Comparison of ENCODE assay signal across 9 mouse cellular contexts in the genomic region with DNA sequence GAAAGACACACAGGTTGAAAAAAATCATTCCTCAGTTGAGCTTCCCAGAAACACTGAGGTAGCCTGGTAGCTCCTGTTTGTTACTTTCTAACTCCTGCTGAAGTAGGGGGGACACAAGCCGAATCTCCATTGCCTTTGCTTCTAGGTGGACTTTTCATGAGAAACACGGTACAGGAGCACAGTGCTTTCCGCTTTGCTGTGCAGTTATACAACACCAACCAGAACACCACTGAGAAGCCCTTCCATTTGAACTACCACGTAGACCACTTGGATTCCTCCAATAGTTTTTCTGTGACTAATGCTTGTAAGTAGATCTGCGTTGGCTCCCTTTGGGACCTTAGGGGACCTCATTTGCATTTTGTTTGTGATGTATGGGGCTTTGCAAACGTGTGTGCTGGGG. TPM values are rescaled to one million over a fixed set of nuclear protein-coding genes. Genes with fewer than 3 reads are reported as not detected.
DNase-seq lines count a peak whose midpoint lies in the region; ATAC-seq lines count a peak whose summit lies in the region.
"Had no signal": no experiment of that assay in that cellular context is flagged by ENCODE, and none has a peak within 500 bp of the region (broad histone marks: within the 10 kb centered on the region; RNA-seq: fewer than 3 reads in every experiment).

No protein-coding gene starts in this region.

- peak overlapping the region; percentile 63 for H3K4me2 ChIP-seq in kidney, embryonic 14.5 days (replicated peaks; ENCODE audit: low read depth, low read length)
- peak overlapping the region; percentile 68 for H3K4me2 ChIP-seq in hindbrain, embryonic 16.5 days (ENCODE audit: low read length)
- peak overlapping the region; percentile 58 for H3K4me2 ChIP-seq in midbrain, embryonic 16.5 days (ENCODE audit: low read length)

- no peak for DNase-seq in kidney, adult 18-20 months
- peak; percentile 5 for DNase-seq in embryo, embryonic 10.5 days (ENCODE audit: low spot score)
- DNase-seq in left cerebral cortex, postnatal 25 days (ENCODE audit: low spot score in 2 of 2): no peak
- no peak for DNase-seq in thymus, postnatal 14 days
- no peak for DNase-seq in right cerebral cortex, postnatal 4 days

- H3K4me1 ChIP-seq in kidney, embryonic 14.5 days (ENCODE audit: control insufficient read depth, insufficient read depth, low read length): no peaks in the 10 kb centered on the region
- H3K4me1 ChIP-seq in hindbrain, embryonic 16.5 days (ENCODE audit: control insufficient read depth, insufficient read depth, low read depth, low read length): no peaks in the 10 kb centered on the region
- H3K4me1 ChIP-seq in midbrain, embryonic 16.5 days (ENCODE audit: control insufficient read depth, insufficient read depth, low read length): 0 out of 2 replicates have a peak, but pooled peaks cover 2% of the 10 kb centered on the region

- H3K27me3 ChIP-seq in kidney, embryonic 14.5 days (ENCODE audit: control insufficient read depth, insufficient read depth, low read length): no peaks in the 10 kb centered on the region
- H3K27me3 ChIP-seq in hindbrain, embryonic 16.5 days (replicated peaks; ENCODE audit: control insufficient read depth, insufficient read depth, low read length): no peaks in the 10 kb centered on the region
- no peaks in the 10 kb centered on the region for H3K27me3 ChIP-seq in midbrain, embryonic 16.5 days (ENCODE audit: control insufficient read depth, insufficient read depth, low read depth, low read length)

- 29% methylated on average over 6 of the region's 6 CpGs for WGBS in kidney, embryonic 14.5 days
- 16% methylated on average over 6 of the region's 6 CpGs for WGBS in hindbrain, embryonic 16.5 days
- WGBS in midbrain, embryonic 16.5 days: 15% methylated on average over 6 of the region's 6 CpGs

- no peak overlapping the region for H3K27ac ChIP-seq in kidney, embryonic 14.5 days (ENCODE audit: low read depth, low read length)
- no peak overlapping the region for H3K27ac ChIP-seq in hindbrain, embryonic 16.5 days (ENCODE audit: low read depth, low read length)
- no peak overlapping the region for H3K27ac ChIP-seq in midbrain, embryonic 16.5 days (ENCODE audit: low read length)

- no peaks in the 10 kb centered on the region for H3K9me3 ChIP-seq in kidney, embryonic 14.5 days (ENCODE audit: control insufficient read depth, low read length)
- no peaks in the 10 kb centered on the region for H3K9me3 ChIP-seq in hindbrain, embryonic 16.5 days (ENCODE audit: control insufficient read depth, low read length)
- no peaks in the 10 kb centered on the region for H3K9me3 ChIP-seq in midbrain, embryonic 16.5 days (replicated peaks; ENCODE audit: control insufficient read depth, low read length, poor library complexity, severe bottlenecking)

- no peaks in the 10 kb centered on the region for H3K36me3 ChIP-seq in kidney, embryonic 14.5 days (ENCODE audit: control insufficient read depth, insufficient read depth, low read length)
- no peaks in the 10 kb centered on the region for H3K36me3 ChIP-seq in hindbrain, embryonic 16.5 days (ENCODE audit: control insufficient read depth, insufficient read depth, low read length)
- H3K36me3 ChIP-seq in midbrain, embryonic 16.5 days (ENCODE audit: control insufficient read depth, insufficient read depth, low read length): no peaks in the 10 kb centered on the region

- intact Hi-C loops in left cerebral cortex, postnatal 25 days (cut with DNase I): loop anchor here (5.0 to 10.0 kb wide), 2 partner anchors 240 to 608 kb away; no protein-coding TSS in a partner anchor

- H3K4me3 ChIP-seq in kidney, embryonic 14.5 days (ENCODE audit: low read length): peak overlapping the region; percentile 46
- H3K4me3 ChIP-seq in hindbrain, embryonic 16.5 days (ENCODE audit: low read length): peak overlapping the region; percentile 50
- H3K4me3 ChIP-seq in midbrain, embryonic 16.5 days (ENCODE audit: low read depth, low read length): peak overlapping the region; percentile 51

- no peak overlapping the region; the same call in 1 of the 2 replicates for H3K9ac ChIP-seq in kidney, embryonic 14.5 days (ENCODE audit: low read depth, low read length)
- no peak overlapping the region; the same call in 1 of the 2 replicates for H3K9ac ChIP-seq in hindbrain, embryonic 16.5 days (ENCODE audit: low read depth, low read length)
- no peak overlapping the region for H3K9ac ChIP-seq in midbrain, embryonic 16.5 days (ENCODE audit: low read depth, low read length)

- ATAC-seq in kidney, embryonic 14.5 days (ENCODE audit: low FRiP score, low TSS enrichment): no peak
- ATAC-seq in hindbrain, embryonic 16.5 days: no peak
- ATAC-seq in midbrain, embryonic 16.5 days: no peak
- ATAC-seq: Patski had no signal

RNA-seq across cellular contexts. Expression of a gene that starts 2.0 kb away (rescaled TPM):
- 5.1 and 7.1 TPM in 2 replicates for polyA plus RNA-seq in kidney, embryonic 14.5 days (2014; fragmentation: Nextera tagmentation; extraction: Ambion mirVana)
- 20.4 and 20.5 TPM in 2 replicates for polyA plus RNA-seq in hindbrain, embryonic 16.5 days (2015; fragmentation: Nextera tagmentation; extraction: Ambion mirVana)
- 20.0 and 20.7 TPM in 2 replicates for polyA plus RNA-seq in midbrain, embryonic 16.5 days (2015; fragmentation: Nextera tagmentation; extraction: Ambion mirVana)
- total RNA-seq in left cerebral cortex, postnatal 25 days (2021): 100 to 1,000 TPM; 213 to 223 TPM
- polyA plus RNA-seq: Patski had no signal
